Mouse (Mus musculus) forebrain, embryonic 14.5 days (tissue): ENCODE results near the gene Apol8. TPM values are rescaled to one million over a fixed set of nuclear protein-coding genes. Genes with fewer than 3 reads are reported as not detected.
A peak's percentile ranks its signal among the peaks of the same experiment; 100 is the strongest.

Experiments
- ATAC-seq: fragments of 200-750 bp; cut with Nextera tagmentation; 2 replicates; pipeline ENCODE4 v1.8.0; 2017; ENCODE audit warnings: mild to moderate bottlenecking, moderate library complexity
- DNase-seq: peaks from one replicate; pipeline ENCODE4 v3.0.0-alpha.2; 2015; ENCODE audit warnings: low spot score
- H3K27ac ChIP-seq: fragments of 300-500 bp; sonication (generic); 2 replicates; pipeline ENCODE4 v1.5.1; 2014; ENCODE audit warnings: low read depth, mild to moderate bottlenecking, control low read depth, low read length, moderate library complexity
- H3K27me3 ChIP-seq: fragments of 300-500 bp; sonication (generic); replicated peaks from 2 replicates; pipeline ENCODE4 v1.6.1; 2014; ENCODE audit warnings: low read length, control low read depth, mixed read lengths; ENCODE audit not compliant: control insufficient read depth, insufficient read depth
- H3K36me3 ChIP-seq: fragments of 300-500 bp; sonication (generic); 2 replicates; pipeline ENCODE4 v1.6.1; 2014; ENCODE audit warnings: low read length, control low read depth; ENCODE audit not compliant: control insufficient read depth, insufficient read depth
- H3K4me1 ChIP-seq: fragments of 300-500 bp; sonication (generic); 2 replicates; pipeline ENCODE4 v1.6.1; 2014; ENCODE audit warnings: antibody characterized with exemption, low read length, control low read depth; ENCODE audit not compliant: control insufficient read depth, insufficient read depth
- H3K4me2 ChIP-seq: fragments of 300-500 bp; sonication (generic); 2 replicates; pipeline ENCODE4 v1.6.1; 2014; ENCODE audit warnings: mild to moderate bottlenecking, control low read depth, low read length
- H3K4me3 ChIP-seq: fragments of 300-500 bp; sonication (generic); 2 replicates; pipeline ENCODE4 v1.5.1; 2014; ENCODE audit warnings: low read depth, low read length, control low read depth
- H3K9ac ChIP-seq: fragments of 300-500 bp; sonication (generic); 2 replicates; pipeline ENCODE4 v1.6.1; 2014; ENCODE audit warnings: mild to moderate bottlenecking, low read length, control low read depth, moderate library complexity
- H3K9me3 ChIP-seq: fragments of 300-500 bp; sonication (generic); replicated peaks from 2 replicates; pipeline ENCODE4 v1.6.1; 2016; ENCODE audit warnings: low read length, control low read depth, mixed read lengths; ENCODE audit not compliant: control insufficient read depth
- WGBS: fragments of 180-500 bp; shearing (Covaris S2); extraction: QIAGEN DNeasy Blood & Tissue Kit; methylation state at CpG from one replicate; pipeline ENCODE4 v1.1.7; 2014; 5-methylcytosine and 5-hydroxymethylcytosine counted together
- polyA plus RNA-seq: library from polyadenylated mRNA; unstranded; fragments of >200 nt; fragmentation: Nextera tagmentation; extraction: Ambion mirVana; gene quantifications from 2 replicates; pipeline ENCODE4 v1.2.1, GENCODE M21; 2014

Gene Apol8
- polyA plus RNA-seq, 1 experiment from 2014 or later, result 0.06 TPM

DNA sequence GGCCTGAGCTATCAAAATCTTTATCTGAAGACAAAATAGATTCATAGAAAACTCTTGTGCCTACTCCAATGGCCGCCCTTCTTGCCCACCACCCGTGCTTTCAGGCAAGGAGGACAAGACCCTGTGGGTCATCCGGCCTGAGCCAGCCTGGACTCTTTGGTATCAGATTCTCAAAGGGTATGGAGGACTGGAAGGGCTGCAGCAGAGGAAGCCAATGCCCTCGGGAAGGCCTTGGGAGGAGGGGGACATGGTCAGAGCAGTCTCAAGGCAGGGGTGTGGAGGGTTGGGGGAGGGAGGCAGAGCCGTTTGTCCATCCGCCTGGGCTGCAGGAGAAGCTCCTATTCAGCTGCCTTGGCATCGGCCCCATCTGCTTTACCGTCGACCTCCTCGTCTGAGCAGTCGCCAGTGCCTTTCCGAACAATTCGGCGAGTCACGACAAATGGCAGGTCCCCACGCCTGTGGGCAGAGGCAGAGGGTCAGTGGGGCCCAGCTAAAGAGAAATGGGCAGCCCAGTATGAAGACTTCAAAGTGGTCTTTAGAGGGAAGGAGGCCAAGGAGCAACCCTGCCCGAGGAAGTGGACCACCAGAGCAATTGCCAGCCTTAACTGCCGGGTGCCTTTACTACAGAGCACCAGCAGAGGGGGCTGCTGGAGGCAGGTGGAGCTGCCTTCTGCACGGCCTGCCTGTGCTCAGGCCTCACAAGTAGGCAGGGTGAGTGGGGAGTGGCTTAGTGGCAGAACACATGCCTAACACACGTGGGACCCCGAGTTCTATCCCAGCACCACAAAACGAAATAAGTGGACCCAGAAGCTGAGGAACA, 5.0 kb upstream of the Apol8 start:
- Histone ChIP-seq H3K36me3 (peaks cover 63% of the 10 kb centered on the region), H3K27me3 (no peaks in the 10 kb centered on the region), H3K4me3 (no peak overlapping the region), H3K9me3 (no peaks in the 10 kb centered on the region), H3K9ac (no peak overlapping the region), H3K4me2 (no peak overlapping the region), H3K4me1 (no peaks in the 10 kb centered on the region), H3K27ac (no peak overlapping the region)
- WGBS, result 78% methylated on average over 22 of the region's 22 CpGs
- peak; percentile 44 for DNase-seq
- no peak for ATAC-seq

DNA sequence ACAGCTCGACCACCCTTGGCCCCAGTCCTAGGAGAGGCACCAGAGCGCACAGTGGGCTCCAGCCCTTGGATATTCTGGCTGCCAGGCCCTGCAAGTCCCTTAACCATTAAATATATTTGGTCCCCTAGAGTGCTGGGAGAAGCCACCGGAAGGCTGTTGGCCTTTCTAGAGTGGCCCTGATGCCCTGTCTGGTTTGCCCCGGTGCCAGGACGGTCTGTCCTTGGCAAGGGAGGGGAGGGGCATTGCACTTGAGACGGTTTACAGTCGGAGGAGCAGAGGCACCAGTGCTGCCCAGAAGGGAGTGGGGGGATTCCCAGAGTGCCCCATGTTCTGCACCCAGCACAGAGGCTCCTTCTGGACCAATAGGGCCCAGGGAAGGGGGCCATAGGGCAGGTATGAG, 4.3 kb upstream of the Apol8 start:
- Histone ChIP-seq H3K4me3 (no peak overlapping the region), H3K27me3 (no peaks in the 10 kb centered on the region), H3K36me3 (peaks cover 56% of the 10 kb centered on the region), H3K4me1 (no peaks in the 10 kb centered on the region), H3K4me2 (no peak overlapping the region), H3K9me3 (no peaks in the 10 kb centered on the region), H3K27ac (no peak overlapping the region), H3K9ac (no peak overlapping the region)
- DNase-seq (no peak), ATAC-seq (no peak)
- 97% methylated on average over 7 of the region's 7 CpGs for WGBS

DNA sequence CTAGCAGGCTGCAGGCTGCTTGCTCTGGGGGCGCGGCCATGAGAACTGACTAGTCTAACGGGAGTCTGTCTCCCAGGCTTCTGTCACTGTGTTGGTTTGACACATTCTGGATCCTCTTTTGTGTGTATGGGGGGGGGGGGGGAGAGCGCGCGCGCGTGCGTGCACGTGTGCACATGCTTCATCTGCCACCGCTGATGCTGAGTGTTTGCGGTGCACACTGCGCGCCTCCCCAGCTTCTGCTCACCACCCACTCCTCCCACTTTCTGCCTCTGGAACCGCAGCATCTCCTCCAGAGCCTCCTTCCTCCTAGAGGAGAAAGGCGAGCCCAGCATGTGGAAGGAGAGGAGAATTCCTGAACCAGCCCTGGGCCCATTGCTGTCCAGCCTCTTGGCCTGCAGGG, 3.2 kb upstream of the Apol8 start:
- ATAC-seq, result no peak
- H3K9ac ChIP-seq, result no peak overlapping the region
- no peak overlapping the region for H3K4me2 ChIP-seq
- H3K4me1 ChIP-seq, result no peaks in the 10 kb centered on the region
- no peaks in the 10 kb centered on the region for H3K27me3 ChIP-seq
- no peaks in the 10 kb centered on the region for H3K9me3 ChIP-seq
- H3K36me3 ChIP-seq, result peaks cover 45% of the 10 kb centered on the region
- no peak overlapping the region for H3K4me3 ChIP-seq
- no peak overlapping the region for H3K27ac ChIP-seq
- WGBS, result 90% methylated on average over 10 of the region's 16 CpGs
- DNase-seq, result no peak

DNA sequence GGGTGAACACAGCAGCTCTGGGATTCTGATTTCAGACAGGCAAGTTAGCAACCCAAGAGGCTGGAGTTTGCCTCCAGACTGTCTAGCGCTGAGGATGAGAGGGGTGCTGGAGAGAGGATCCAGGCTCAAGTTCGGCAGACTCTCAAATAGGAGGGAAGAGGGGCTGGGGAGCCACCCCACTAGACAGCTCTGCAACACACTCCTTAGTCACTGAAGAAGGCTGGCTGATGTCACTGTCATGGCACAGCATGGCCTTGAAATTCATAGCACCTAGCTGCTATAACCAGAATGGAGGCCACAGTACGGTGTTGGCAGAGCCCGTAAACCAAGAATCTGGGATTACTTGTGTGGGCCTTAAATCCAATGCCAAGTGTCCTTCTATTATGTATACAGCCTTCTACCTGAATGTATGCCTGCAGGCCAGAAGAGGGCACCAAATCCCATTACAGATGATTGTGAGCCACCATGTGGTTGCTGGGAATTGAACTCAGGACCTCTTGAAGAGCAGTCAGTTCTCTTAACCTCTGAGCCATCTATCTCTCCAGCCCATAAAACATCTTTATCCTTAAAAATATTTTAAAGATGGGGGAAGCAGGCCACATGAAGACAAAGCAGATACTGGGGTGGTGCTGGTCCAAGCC, 903 bp upstream of the Apol8 start:
- no peak overlapping the region for H3K27ac ChIP-seq
- no peak for ATAC-seq
- H3K9me3 ChIP-seq, result no peaks in the 10 kb centered on the region
- H3K36me3 ChIP-seq, result peaks cover 24% of the 10 kb centered on the region
- H3K4me1 ChIP-seq, result no peaks in the 10 kb centered on the region
- no peak overlapping the region for H3K4me2 ChIP-seq
- H3K9ac ChIP-seq, result no peak overlapping the region
- 84% methylated on average over 4 of the region's 4 CpGs for WGBS
- H3K4me3 ChIP-seq, result no peak overlapping the region
- DNase-seq, result no peak
- no peaks in the 10 kb centered on the region for H3K27me3 ChIP-seq

DNA sequence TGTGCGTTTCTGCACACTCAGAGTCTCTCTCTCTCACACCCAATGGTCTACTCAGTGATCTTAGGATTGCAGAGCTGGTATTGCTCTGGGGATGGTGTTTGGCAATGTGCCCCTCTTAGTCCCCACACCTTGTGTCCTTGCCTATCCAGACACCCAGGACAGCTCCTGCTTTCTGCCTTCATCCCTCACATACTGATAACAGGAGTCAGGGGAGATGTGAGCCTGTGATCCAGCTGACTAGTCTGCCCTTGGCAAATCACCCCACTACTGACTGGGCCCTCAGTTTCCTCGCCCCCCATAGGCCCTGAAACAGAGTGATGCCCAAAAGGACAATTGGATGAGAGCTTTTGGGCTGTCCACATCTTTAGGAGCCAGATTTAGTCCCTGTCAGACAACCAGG, 722 bp downstream of the Apol8 start:
- H3K9me3 ChIP-seq, result no peaks in the 10 kb centered on the region
- no peak overlapping the region for H3K4me3 ChIP-seq
- DNase-seq (no peak), ATAC-seq (no peak)
- H3K36me3 ChIP-seq, result peaks cover 10% of the 10 kb centered on the region
- no peaks in the 10 kb centered on the region for H3K4me1 ChIP-seq
- no peak overlapping the region for H3K27ac ChIP-seq
- no peaks in the 10 kb centered on the region for H3K27me3 ChIP-seq
- H3K9ac ChIP-seq, result no peak overlapping the region
- H3K4me2 ChIP-seq, result no peak overlapping the region
- 68% methylated on average over 2 of the region's 2 CpGs for WGBS

DNA sequence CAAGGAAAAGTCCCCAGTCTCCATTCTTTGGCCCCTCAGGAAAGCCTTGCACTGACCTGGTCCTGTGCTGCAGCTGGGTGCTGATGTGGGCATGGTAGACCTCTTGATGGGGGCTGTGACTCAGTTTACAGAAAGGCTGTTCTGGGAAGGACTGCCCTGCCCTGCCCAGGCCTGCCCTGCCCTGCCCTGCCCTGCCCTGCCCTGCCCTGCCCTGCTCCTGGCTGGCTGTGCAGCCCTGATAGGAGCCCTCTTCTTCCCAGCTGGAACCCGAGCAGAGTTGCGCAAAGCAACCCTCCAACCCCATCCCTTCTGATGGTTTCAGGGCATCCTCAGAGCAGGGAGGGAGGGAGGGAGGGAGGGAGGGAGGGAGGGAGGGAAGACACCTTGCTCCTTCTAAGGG, 1.7 kb downstream of the Apol8 start:
- DNase-seq (no peak), ATAC-seq (no peak)
- H3K4me1 ChIP-seq, result no peaks in the 10 kb centered on the region
- no peaks in the 10 kb centered on the region for H3K9me3 ChIP-seq
- H3K4me2 ChIP-seq, result no peak overlapping the region
- no peak overlapping the region for H3K9ac ChIP-seq
- H3K27ac ChIP-seq, result no peak overlapping the region
- peaks cover 1% of the 10 kb centered on the region; the same call in 1 of the 2 replicates for H3K36me3 ChIP-seq
- H3K27me3 ChIP-seq, result no peaks in the 10 kb centered on the region
- 17% methylated on average over 1 of the region's 2 CpGs for WGBS
- no peak overlapping the region for H3K4me3 ChIP-seq

DNA sequence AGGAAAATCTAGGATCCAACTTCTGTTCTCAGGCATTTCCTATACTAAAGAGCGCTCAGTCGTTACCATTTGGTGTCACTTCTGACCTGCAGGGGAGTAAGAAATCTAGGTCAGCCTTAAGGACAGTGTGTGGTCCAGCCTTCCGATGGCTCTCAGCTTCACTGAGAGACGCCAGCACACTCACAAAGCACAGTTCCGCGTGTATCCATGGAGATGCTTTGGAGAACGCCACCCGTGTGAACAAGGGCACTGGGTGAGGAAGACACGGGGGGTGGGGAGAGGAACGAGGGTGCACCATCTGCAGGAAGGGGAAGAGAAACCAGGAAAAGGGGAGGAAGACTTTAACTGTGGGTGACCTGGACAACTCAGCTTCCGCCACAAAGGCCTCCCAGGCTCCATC, 4.4 kb downstream of the Apol8 start:
- no peaks in the 10 kb centered on the region for H3K36me3 ChIP-seq
- no peak for ATAC-seq
- H3K27ac ChIP-seq, result no peak overlapping the region
- H3K4me2 ChIP-seq, result no peak overlapping the region
- 63% methylated on average over 11 of the region's 11 CpGs for WGBS
- no peaks in the 10 kb centered on the region for H3K4me1 ChIP-seq
- H3K4me3 ChIP-seq, result no peak overlapping the region
- H3K27me3 ChIP-seq, result no peaks in the 10 kb centered on the region
- DNase-seq, result no peak
- no peaks in the 10 kb centered on the region for H3K9me3 ChIP-seq
- no peak overlapping the region for H3K9ac ChIP-seq

DNA sequence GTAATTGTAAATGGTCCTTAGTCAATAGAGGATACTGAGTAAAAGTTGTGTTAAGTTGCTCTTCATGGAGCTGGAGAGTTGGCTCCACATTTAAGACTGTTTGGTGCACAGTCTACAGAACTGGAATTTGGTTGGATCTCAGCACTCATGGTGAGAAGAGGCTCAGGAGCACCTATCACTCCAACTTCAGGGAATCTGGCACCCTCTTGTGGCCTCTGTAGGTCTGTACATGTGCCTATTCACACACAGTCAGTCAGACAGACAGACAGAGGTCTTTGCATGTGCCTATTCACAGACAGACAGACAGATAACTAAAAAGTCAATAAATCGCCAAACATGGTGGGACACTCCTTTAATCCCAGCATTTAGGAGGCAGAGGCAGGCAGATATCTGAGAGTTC, 6.3 kb downstream of the Apol8 start:
- no peaks in the 10 kb centered on the region for H3K27me3 ChIP-seq
- H3K27ac ChIP-seq, result no peak overlapping the region
- no peaks in the 10 kb centered on the region for H3K36me3 ChIP-seq
- 38% methylated on average over 1 of the region's 1 CpGs for WGBS
- no peak overlapping the region for H3K4me3 ChIP-seq
- no peak overlapping the region for H3K9ac ChIP-seq
- H3K4me2 ChIP-seq, result no peak overlapping the region
- DNase-seq (peak; percentile 21), ATAC-seq (no peak)
- H3K9me3 ChIP-seq, result no peaks in the 10 kb centered on the region
- H3K4me1 ChIP-seq, result no peaks in the 10 kb centered on the region

DNA sequence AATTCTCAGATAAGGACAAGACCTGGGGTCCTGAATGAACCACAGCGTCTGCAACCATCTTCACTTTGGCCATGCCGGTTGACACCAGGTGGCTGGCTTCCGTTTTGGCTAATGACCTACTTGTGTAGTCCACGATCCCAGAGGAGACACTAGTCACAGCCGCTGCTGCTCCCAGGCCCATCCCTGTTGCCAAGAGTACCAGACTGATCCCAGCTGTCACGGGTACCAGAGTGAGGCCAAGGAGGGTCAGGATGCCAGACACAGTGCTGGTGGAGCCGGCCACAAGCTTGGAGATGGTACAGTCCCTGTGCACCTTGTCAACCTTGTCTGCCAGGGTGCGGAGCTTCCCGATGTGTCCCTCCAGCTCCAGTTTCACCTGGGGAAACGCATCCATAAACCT, 7.1 kb downstream of the Apol8 start:
- WGBS, result 97% methylated on average over 10 of the region's 10 CpGs
- H3K4me1 ChIP-seq, result no peaks in the 10 kb centered on the region
- DNase-seq, result no peak

More for the DNA sequence above, 7.1 kb downstream of the Apol8 start:
- Histone ChIP-seq H3K27me3 (no peaks in the 10 kb centered on the region), H3K27ac (no peak overlapping the region), H3K9me3 (no peaks in the 10 kb centered on the region), H3K36me3 (no peaks in the 10 kb centered on the region), H3K4me3 (no peak overlapping the region), H3K9ac (no peak overlapping the region), H3K4me2 (no peak overlapping the region)
- no peak for ATAC-seq
